Mouse (Mus musculus) layer of hippocampus, adult 8-10 months (tissue): ENCODE measurements around the gene Gpr183. TPM values are rescaled to one million over a fixed set of nuclear protein-coding genes. Genes with fewer than 3 reads are reported as not detected.

Experiments
- DNase-seq, 2 experiments: peaks; one replicate each; pipeline ENCODE4 v3.0.0; 2022; ENCODE audit warnings: low spot score in 2 of 2
- total RNA-seq, 4 experiments: library from RNA; stranded (reverse); gene quantifications; 2 replicates each; pipeline ENCODE4 v1.2.4; 2022

Gpr183 gene
- total RNA-seq, 4 experiments from 2014 or later = 0.50 to 7.3 (median 2.6) TPM

DNA sequence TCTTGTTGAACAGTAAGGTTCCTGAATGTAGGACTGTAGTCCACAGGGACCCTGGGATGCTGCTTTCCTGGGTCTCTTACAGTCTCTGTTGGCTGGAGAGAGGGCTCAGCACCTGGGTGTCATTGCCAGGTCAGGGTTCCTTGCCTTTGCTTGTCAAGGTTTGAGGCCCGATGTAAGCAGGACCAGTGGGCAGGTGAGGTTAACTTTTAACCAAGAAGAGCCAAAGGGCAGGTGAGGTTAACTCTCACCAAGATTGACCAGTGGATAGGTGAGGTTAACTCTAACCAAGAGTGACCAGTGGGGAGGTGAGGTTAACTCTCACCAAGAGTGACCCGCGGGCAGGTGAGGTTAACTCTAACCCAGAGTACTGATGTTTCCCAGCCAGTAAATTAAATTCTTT, 24.3 kb upstream of the Gpr183 start:
- no peak for DNase-seq

DNA sequence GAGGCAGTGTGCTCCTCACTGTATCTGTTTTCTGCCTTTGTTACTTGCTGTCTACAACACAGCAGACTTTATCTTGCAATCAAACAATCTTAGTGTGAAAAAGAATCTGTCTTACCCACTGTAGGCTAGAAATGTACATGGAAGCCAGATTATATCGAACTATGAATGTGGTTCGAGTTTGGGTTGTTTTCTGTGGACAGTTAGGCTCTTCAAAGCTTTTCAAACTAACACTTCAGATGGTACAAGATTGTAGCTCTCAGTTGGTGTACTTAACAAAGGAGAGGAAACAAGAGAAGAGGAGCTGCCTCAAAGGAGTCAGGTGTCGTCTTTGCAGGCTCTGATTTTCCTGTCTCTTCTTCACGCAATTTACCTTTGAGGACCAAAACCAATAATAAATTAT, 22.7 kb upstream of the Gpr183 start:
- DNase-seq = no peak

DNA sequence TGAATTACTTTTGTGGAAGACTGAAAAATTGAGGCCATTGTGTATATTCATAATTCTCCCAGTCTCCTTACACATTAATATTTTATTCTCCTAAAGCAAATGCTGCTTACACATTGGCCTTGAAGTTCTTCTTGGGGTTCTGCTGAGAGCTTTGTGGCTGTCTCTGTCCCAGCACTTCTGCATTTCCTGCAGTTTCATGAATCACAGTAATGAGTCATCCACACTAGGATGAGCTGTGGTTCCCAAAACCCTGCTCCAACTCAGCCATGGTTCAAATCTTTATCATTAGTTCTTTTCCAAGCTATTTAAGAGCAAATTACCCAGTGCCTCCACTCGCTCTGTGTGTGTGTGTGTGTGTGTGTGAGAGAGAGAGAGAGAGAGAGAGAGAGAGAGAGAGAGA, 22.3 kb upstream of the Gpr183 start:
- DNase-seq = no peak

DNA sequence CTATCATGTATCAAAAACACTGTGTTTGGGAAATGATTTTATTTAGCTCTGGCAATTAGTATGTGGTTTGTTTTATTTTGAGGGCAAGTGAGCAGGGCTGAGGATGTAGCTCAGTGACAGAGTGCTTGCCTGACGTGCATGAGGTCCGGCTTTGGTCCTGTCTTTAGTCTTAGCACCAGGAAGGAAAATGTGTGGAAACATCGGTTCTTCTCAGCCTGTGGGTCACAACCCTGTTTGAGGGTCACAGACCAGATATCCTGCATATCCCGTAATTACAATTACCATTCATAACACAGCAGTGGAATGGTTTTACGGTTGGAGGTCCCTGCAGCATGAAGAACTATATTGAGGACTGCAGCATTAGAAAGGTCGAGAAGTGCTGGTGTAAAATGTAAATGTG, 21.0 kb upstream of the Gpr183 start:
- no peak for DNase-seq

DNA sequence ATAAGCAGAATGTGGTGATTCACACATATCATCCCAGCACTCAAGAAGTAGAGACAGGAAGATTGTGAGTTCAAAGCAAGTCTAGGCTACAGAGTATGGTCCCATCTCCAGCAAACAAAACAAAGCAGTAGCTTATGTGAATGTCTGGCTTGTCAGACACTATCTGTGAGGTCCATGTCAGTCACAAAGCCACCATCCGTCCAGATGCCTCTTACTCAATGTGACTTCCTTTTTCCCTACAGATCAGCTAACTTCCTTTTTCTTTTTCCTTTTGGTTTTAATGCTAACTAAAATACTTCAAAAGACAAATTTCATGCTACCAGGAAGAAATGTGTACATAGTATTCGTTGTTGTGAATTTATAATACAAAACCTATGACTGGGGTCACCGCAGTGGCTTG, 20.5 kb upstream of the Gpr183 start:
- DNase-seq = no peak

DNA sequence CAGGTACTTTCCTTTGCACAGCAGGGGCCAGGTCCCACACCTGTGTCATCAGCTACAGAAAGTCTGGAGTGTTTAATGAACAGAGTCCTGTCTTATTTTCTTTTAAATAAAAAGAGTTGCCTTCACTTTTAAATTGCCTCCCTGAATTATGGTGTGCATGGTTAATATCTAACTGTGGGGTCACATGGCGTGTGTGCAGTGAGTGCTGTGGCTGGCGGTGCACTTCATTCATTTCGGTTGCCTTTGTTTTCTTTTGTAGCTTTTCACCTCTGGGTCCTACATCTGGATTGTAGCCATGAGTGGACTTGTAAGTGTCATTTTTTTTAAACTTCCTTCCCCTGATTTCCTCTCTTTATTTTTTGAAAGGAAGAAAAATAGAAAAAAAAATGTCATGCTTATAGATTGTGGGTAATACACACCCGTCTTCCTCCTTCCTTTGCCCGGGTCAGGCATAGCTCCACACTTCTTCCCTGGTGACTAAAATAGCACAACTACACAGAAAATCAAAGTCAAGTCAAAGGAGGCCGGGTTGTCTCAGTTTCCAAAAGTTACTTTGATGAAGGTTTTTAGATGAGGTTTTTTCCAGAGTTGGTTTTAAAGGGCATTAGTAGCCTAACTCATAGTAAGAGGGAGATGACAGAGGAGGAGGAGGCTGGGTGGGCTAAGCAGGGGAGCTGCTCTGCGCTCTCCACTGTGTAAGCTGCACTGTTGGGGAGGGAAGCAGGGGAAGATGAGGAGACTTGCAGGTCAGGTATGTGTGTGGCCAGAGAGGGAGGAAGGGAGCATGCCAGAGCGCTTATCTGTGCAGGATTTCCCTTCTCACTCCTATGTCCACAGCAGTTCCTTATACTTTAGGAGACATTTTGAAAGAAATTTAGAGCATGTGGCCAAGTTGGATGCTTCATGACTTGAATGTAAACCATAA, 18.3 kb upstream of the Gpr183 start:
- no peak for DNase-seq

DNA sequence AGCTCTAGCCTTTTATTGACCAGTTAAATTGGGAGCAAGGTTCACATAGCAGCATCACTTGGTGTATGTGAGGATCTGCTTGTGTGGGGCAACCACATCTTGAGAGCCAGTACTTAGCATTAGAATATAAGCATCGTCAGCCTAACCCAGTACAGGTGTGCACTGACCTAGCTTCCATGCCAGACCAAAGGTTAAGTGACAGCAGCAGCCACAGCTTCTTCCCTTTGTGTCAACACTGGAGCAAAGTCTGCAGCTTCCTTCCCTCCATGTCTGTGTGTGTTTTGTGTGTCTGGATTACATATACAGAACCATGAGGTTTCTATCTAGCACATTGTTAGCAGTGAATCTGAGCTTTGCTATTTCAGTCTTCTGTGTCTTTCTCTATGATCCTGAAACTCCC, 16.5 kb upstream of the Gpr183 start:
- no peak for DNase-seq

DNA sequence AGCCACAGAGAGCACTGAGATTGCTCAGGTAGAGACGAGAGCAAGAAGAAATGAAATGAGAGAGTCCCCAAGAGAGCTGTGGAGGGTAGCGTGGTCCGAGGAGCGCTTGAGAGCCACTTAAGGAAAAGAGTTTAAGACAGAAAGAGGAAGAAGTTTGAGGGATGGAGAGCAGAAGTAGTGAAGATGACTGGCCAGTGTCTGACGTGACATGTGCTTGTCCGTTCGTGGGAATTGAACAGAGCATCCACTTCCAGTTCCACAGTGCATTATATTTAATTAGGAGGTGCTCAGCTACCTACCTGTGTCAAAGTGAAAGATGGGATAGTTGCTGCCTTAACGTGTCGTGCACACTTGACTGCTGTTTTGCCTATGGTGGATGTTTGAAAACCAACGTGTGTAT, 8.1 kb upstream of the Gpr183 start:
- no peak for DNase-seq

DNA sequence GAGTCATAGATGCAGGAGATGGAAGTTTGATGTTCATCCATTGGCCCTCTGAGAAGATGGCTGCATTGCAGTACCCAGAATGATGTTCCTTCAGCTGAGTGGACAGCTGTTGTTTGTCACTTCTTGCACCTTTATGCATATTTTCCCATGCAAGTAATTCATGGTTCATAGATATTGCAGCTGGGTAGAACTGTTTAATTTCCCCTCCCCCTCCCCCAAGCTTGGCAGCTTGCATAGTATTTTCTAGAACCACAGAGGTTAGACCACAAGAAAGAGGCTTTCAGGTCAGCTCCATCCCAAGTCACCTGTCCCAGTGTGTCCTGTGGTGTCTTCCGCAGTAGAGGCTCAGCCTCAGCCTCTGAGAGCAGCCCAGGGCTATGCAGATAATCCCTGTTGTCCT, 5.4 kb upstream of the Gpr183 start:
- no peak for DNase-seq

DNA sequence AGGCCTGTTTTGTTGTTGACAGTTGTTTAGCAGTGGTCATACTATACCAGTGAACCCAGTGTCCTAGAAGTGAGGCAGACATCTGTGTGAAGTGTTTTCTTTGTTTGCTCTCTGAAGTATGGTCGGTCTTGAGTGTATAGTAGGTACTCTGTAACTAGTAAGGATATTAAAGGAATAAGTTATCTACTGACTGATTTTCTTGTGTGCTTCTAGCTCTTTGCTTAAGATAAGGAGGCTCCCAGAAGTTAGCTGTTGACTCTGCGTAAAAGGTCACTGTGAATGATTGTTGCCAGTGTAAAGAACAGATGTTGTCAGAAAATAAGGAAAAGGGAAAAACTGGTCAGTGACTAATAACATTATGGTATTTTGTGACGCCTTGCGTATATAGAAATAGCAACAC, 2.1 kb upstream of the Gpr183 start:
- DNase-seq = no peak

DNA sequence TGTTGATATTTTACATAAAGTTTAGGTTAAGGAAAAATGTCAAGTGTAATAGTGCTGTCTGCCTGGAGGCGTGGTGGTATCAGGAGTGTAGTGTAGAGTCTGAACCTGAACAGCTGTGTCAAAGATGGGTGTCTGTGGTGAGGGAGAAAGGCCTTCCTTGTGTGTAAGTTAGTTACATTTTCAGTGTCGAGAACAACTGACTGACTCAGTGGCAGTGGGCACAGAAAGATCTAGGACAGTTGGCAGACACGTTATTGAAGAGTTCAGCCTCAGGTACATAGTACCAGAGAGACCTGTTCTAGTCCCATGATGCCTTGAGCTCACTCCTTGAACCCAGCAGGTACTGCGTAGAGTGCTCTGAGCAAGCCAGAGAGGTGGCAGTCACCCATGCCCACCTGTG, 466 bp upstream of the Gpr183 start:
- no peak for DNase-seq

DNA sequence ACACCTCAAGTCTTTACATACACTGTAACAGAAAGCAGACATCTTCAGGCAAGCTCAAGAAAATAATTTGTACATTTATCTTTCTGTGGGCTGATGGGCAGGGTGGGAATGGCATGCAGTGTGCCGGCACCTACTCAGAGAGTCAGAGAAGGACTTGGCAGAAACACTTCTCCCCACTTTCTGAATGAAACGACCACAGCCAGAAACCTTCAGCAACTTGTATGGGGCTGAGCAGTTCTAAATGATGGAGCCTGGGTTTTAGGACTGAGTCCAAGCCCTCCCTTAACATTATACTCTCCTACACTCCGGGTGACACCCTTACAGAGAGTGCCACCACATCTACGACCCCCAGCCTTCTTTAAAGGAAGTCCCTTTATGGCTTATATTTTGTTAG, 1.1 kb downstream of the Gpr183 start:
- DNase-seq = no peak

DNA sequence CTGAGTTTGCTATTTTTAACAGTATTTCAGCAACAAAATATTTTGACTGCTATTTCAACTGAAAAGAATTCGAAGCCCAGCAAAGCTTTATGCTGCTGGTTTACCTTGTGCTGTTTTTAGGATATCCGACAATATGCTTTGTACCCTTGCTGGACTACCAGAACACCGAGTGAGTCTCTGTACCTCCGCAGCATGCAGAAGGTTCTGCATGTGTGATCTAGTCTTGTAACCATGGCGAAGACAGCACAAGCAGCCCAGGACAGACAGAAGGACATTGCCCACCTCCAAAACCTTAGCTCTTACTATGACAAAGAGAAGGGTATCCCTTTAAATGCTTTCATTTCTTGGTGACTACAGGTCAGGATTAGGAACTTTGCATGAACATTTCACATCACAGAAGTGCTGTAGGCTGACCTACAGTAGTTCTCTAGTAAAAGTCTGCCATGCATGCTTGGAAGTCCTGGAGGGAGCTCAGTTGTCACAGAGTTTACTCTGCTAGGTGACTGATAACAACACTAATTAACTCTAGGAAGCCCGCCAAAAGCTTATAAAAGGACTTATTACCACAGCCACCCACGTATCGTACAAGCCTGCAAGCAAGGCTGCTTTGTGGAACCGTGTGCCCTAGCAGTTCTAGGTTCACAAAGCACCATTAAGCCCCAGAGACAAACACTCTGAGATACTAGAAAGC, 1.6 kb downstream of the Gpr183 start:
- DNase-seq = no peak

DNA sequence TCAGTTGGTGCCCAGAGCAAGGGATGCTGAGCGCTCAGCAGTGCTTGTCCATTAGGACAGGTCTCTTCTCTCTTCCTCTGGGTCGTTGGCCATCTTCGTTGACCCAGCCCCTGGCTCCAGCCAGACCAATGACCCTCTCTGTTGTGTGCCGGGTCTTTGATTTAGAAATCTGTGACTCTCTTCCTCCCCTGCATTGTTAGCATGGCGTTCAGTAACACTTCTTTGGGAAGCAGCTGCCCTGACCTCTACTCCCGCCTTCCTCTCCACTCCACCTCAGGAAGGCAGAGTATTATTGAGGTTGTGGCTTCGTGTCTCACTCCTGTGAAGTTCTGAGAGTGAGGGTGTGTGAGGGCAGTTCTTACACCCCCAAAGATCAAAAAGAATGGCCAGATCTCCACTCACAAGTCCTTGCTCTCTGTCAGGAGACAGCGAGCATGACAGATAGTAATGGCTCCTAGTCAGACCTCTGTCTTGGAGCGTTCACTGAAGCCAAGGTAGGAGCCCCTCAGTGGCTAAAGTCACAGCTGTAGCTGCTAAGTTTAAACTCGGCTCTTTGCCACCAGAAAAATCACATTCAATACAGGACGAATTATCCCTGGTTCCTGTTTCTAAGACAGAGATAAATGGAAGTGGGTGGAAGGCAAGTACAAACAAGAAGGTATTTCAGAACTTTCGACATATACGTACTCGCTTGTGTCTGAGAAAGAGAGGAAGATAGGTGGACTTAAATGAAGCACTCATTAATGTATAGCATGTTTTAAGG, 2.7 kb downstream of the Gpr183 start:
- DNase-seq = no peak

DNA sequence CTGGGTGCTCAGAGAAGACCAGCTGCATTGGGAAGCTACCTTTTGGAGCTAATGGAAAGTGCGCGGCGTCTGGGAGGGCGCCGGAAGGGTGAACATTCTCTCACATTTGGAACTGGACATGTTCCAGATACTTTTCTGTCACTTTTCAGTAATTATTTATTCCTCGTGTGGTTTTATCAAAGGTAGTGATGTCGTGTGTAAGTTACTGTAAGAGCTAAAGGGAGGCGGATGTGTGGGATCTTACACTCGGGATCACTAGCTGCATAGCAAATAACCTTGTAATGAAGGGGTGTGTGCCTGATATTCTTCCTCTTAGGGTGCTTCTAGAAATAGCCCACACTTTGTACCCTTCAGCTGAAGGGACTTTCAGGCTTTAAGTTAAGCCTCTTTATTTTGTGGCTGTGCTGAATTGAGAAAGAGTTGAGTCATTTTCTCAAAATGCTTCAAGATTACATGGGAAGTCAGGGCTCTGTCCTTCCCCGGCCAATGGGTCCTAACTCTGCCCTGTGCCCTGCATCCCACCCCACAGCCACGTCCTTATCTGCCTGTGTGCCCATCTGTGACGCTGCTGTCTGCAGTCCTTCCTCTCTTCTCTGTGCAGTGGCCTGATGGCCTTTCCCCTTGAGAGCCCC, 3.4 kb downstream of the Gpr183 start:
- DNase-seq = no peak

DNA sequence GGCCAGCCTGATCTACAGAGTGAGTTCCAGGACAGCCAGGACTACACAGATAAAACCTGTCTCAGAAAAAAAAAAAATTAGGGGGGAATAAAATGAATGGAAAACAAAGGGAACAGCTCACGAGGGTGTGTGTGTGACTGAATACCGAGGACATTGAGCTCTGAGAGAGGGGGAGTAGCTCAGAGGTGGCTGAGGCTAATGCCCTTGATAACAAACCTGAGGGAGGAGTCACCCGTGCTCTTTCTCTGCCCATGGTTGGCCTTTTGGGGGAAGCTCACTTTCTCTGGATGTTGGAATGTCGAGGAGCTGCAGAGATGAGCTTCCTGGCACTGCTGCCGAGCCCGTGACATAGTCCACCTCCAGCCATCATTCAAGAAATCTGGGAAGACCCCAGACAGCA, 4.0 kb downstream of the Gpr183 start:
- DNase-seq = no peak

DNA sequence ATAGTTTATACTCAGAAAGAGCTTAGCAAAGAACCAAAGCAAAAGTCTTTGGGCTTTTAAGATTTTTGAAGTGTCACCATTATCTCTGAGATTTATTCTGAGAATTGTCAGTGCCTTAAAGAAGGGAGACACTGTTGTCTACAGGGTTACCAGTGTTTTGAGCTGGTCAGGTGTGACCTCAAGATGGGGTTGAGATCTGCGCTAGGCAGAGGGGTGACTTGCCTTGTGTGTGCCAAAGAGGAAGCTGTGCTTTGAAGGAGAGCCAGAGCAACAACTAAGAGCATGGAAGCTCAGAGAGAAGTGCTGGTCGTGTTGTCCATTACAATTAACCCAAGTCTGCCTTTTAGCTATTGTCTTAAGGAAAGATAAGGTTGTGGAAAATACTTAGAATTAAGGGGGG, 4.5 kb downstream of the Gpr183 start:
- DNase-seq = no peak

DNA sequence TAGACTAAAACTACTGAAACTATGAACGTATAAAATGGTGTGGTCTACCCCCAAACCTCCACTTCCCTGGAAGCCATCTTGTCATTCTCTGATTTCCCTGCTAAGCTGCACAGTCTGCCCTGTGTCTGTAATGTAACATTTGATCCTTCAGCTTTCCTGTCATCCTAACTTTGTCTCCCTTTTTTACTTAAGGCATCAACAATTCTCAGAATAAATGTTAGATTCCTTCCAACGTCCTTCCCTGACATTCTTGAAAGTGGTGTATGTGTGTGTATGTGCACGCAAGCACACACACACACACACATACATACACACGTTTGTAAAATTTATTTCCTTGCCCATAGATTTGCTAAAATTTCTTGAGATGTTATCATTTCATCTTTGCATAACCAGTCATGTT, 5.0 kb downstream of the Gpr183 start:
- DNase-seq = no peak

DNA sequence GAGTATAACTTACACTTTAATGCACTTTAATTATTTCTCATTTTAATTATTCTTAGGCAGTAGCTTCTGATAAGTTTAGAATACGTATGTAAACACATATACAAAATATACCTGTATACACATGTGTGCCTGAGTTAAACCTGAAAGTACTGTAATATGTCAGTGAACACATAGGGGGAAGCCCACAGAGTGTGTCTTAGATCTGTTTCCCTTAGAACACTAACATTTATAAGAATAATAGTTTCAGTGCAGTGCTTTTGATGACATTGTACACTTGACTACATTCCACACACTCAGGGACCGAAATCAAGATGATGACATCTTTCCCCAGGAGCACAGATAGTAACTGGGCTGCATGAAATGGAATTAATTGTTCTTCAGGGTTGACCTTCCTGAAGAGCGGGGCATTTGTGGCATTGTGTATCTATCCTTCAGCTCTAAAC, 5.4 kb downstream of the Gpr183 start:
- DNase-seq = no peak

DNA sequence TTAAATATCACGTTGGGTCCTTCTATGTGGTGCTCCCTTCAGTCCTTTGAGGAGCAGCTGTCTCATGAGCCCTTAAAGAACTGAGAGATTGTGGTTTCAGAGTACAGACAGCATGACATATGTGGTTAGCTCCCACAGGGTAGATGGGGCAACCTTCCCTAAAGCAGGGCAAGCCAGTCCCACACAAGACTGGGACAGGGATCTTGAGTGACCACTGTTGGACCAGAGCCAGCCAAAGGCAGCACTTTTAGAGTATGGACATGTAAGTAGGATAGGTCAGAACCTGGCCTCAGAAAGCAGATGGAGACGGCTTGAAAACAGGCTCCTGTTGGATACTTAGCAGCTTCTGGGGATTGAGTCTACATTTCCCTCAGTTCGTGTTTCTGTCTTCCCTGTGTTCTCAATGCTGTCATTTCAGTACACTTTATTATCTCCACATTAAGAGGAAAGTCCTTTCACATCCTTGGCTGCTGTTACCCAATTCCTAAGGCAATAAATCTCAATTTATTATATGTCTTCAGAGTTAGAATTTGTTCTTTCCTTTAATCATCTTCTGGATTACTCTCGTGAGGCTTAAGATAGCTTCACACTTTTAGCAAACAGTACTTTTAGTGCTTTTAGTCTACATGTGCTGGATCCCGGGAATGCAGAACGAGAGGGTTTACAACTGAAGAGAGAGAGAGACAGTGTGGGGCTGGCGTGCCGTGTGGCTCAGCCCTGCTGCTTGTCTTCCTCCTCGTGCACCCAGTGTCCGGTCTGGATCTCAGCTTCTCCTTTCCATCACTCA, 6.1 kb downstream of the Gpr183 start:
- no peak for DNase-seq
